Mouse (Mus musculus): ENCODE data around the gene Nfib. TPM values are rescaled to one million over a fixed set of nuclear protein-coding genes. Genes with fewer than 3 reads are reported as not detected.

The Nfib gene
- polyA plus RNA-seq, 1 experiment from 2014 or later: 164 TPM

DNA sequence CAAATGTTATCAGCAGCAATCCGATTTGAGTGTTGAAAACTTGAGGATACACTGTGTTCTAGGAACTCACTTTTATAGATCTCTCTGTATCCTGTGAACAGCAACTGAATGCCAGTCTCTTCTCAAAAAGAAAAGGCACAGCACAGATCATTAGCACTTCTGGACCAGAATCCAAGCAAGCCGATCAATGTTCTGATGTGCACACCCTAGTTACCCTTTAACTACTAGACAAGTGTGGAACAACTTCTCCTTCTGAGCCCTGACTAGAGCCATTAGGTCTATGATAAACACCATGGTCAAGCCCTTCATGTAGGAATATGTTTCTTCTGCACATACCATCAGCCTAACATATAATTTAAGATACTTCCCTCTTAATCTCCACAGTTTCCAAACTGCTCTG, 219.6 kb downstream of the Nfib start:
- Histone ChIP-seq H3K27ac (ENCODE audit: low read depth, low read length) (no peak overlapping the region), H3K9ac (ENCODE audit: low read length) (no peak overlapping the region), H3K9me3 (replicated peaks; ENCODE audit: control insufficient read depth, low read length) (no peaks in the 10 kb centered on the region), H3K4me2 (ENCODE audit: low read length) (no peak overlapping the region), H3K4me1 (ENCODE audit: control insufficient read depth, insufficient read depth, low read length) (peaks cover 19% of the 10 kb centered on the region), H3K4me3 (ENCODE audit: low read depth, low read length) (no peak overlapping the region), H3K27me3 (replicated peaks; ENCODE audit: control insufficient read depth, insufficient read depth, low read length) (no peaks in the 10 kb centered on the region), H3K36me3 (ENCODE audit: control insufficient read depth, insufficient read depth, low read length) (peaks cover 13% of the 10 kb centered on the region)
- DNase-seq (ENCODE audit: low spot score): no peak
- ATAC-seq: no peak
- WGBS: 85% methylated on average over 2 of the region's 2 CpGs

DNA sequence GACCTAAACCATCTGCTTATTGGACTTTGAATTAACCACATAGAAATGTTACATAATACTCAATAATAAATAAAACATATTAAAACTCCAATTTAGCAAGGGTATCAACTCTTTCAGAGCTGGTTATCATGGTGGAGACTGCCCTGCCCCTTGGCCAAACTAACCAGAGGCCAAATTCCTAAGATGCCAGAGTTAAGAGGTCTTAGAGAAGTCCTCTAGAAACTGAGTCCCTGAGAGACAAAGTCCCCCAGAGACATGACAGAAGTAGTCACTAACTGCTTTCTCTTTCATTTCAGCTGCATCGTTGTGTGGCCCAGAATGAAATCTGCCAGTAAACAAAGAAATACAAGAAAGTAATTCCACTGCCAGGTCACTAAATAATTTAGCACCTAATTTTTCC, 221.7 kb downstream of the Nfib start:
- Histone ChIP-seq H3K9me3 (replicated peaks; ENCODE audit: control insufficient read depth, low read length) (no peaks in the 10 kb centered on the region), H3K27me3 (replicated peaks; ENCODE audit: control insufficient read depth, insufficient read depth, low read length) (no peaks in the 10 kb centered on the region), H3K27ac (ENCODE audit: low read depth, low read length) (no peak overlapping the region), H3K36me3 (ENCODE audit: control insufficient read depth, insufficient read depth, low read length) (peaks cover 13% of the 10 kb centered on the region), H3K4me1 (ENCODE audit: control insufficient read depth, insufficient read depth, low read length) (peaks cover 15% of the 10 kb centered on the region; the same call in 1 of the 2 replicates), H3K9ac (ENCODE audit: low read length) (no peak overlapping the region), H3K4me3 (ENCODE audit: low read depth, low read length) (no peak overlapping the region), H3K4me2 (ENCODE audit: low read length) (no peak overlapping the region)
- no peak for ATAC-seq
- WGBS: 50% methylated on average over 1 of the region's 1 CpGs
- DNase-seq (ENCODE audit: low spot score): no peak

DNA sequence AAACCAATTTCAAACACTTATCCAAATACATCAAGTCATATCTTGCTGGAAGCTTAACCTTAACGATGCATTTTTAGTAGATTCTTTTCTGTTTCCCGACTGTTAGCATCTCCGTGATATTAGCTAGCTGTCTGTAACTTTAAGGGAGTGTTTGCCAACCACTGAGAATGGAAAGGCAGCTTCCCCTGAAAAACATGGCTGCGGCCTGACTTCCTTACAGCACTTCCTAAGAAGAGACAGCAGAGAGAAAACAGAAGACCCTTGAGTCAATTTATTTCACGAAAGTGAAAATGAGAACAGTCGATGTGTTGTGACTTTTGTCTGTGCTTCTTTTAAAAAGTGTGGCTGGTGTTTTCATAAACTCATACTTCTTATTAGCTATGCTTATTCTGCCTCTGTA, 222.3 kb downstream of the Nfib start:
- ATAC-seq (no peak), DNase-seq (ENCODE audit: low spot score) (no peak)
- Histone ChIP-seq H3K4me3 (ENCODE audit: low read depth, low read length) (no peak overlapping the region), H3K9me3 (replicated peaks; ENCODE audit: control insufficient read depth, low read length) (no peaks in the 10 kb centered on the region), H3K27ac (ENCODE audit: low read depth, low read length) (no peak overlapping the region), H3K27me3 (replicated peaks; ENCODE audit: control insufficient read depth, insufficient read depth, low read length) (no peaks in the 10 kb centered on the region), H3K9ac (ENCODE audit: low read length) (no peak overlapping the region), H3K4me2 (ENCODE audit: low read length) (no peak overlapping the region), H3K36me3 (ENCODE audit: control insufficient read depth, insufficient read depth, low read length) (peaks cover 13% of the 10 kb centered on the region), H3K4me1 (ENCODE audit: control insufficient read depth, insufficient read depth, low read length) (peaks cover 15% of the 10 kb centered on the region; the same call in 1 of the 2 replicates)
- WGBS: 72% methylated on average over 6 of the region's 6 CpGs

DNA sequence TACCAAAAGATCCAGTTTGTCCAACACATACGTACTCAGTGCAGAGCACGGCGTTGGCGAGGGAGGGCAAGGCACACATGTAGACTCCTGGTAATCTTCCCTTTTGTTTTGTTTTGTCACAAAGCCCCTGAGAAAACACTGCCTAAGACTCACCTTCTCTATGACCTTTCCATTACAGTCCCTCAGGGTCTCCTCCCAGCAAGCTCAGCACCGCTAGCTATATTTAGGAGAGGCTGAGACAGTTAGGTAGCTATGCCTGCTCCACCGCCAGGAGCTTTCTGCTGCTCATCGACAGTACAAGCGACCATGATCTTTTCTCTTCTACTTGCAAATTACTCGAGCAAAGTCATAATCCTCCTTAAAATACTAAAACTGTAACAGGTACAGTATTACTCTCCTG, 224.9 kb downstream of the Nfib start:
- H3K9ac ChIP-seq (ENCODE audit: low read length): no peak overlapping the region
- no peak overlapping the region for H3K4me3 ChIP-seq (ENCODE audit: low read depth, low read length)
- H3K36me3 ChIP-seq (ENCODE audit: control insufficient read depth, insufficient read depth, low read length): peaks cover under 1% of the 10 kb centered on the region
- H3K4me1 ChIP-seq (ENCODE audit: control insufficient read depth, insufficient read depth, low read length): peaks cover 13% of the 10 kb centered on the region; the same call in 1 of the 2 replicates
- no peak for ATAC-seq
- no peak for DNase-seq (ENCODE audit: low spot score)
- no peak overlapping the region for H3K4me2 ChIP-seq (ENCODE audit: low read length)
- H3K9me3 ChIP-seq (replicated peaks; ENCODE audit: control insufficient read depth, low read length): no peaks in the 10 kb centered on the region
- no peaks in the 10 kb centered on the region for H3K27me3 ChIP-seq (replicated peaks; ENCODE audit: control insufficient read depth, insufficient read depth, low read length)
- 85% methylated on average over 9 of the region's 9 CpGs for WGBS
- no peak overlapping the region for H3K27ac ChIP-seq (ENCODE audit: low read depth, low read length)

DNA sequence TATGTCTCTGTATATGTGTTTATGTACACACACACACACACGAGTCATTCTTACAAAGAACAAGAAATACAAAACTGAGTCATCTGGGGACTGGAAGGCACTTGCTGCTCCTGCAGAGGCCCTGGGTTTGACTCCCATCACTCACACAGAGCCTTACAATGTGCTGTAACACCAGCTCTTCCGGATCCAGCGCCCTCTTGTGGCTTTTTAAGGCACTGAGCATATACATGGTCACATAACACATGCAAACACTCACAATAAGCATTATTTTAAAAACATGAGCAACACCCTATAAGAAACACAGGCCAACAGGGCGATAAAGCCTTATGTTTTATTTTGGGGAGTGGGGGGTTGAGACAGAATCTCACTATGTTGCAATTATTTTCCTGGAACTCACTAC, 226.2 kb downstream of the Nfib start:
- H3K4me1 ChIP-seq (ENCODE audit: control insufficient read depth, insufficient read depth, low read length): peaks cover 9% of the 10 kb centered on the region
- 68% methylated on average over 4 of the region's 4 CpGs for WGBS
- H3K27me3 ChIP-seq (replicated peaks; ENCODE audit: control insufficient read depth, insufficient read depth, low read length): no peaks in the 10 kb centered on the region

DNA sequence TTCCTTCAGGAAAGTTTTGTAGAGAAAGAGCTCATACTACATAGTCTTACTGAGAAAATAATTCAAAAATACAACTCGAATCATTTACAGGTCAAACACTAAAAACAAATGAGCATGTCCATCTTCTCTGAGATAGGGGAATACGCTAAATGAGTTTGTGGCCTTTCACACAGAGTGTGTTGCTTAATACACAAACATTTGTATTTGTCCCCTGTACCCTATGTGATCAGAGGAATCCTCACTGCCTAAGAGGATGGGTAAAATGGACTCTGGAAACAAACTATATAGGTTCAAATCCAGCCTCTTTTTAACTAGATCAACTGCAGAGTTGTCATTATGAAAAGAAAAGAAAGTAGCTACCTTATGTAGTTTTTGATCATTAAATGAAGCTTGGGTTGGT, 227.8 kb downstream of the Nfib start:
- Histone ChIP-seq H3K27ac (ENCODE audit: low read depth, low read length) (no peak overlapping the region), H3K4me1 (ENCODE audit: control insufficient read depth, insufficient read depth, low read length) (peaks cover 13% of the 10 kb centered on the region), H3K27me3 (replicated peaks; ENCODE audit: control insufficient read depth, insufficient read depth, low read length) (no peaks in the 10 kb centered on the region), H3K4me2 (ENCODE audit: low read length) (no peak overlapping the region), H3K36me3 (ENCODE audit: control insufficient read depth, insufficient read depth, low read length) (no peaks in the 10 kb centered on the region), H3K4me3 (ENCODE audit: low read depth, low read length) (no peak overlapping the region), H3K9ac (ENCODE audit: low read length) (no peak overlapping the region), H3K9me3 (replicated peaks; ENCODE audit: control insufficient read depth, low read length) (no peaks in the 10 kb centered on the region)
- 91% methylated on average over 2 of the region's 2 CpGs for WGBS
- ATAC-seq (no peak), DNase-seq (ENCODE audit: low spot score) (no peak)

More for the DNA sequence above, 226.2 kb downstream of the Nfib start:
- Histone ChIP-seq H3K9ac (ENCODE audit: low read length) (no peak overlapping the region), H3K9me3 (replicated peaks; ENCODE audit: control insufficient read depth, low read length) (no peaks in the 10 kb centered on the region), H3K4me3 (ENCODE audit: low read depth, low read length) (no peak overlapping the region), H3K36me3 (ENCODE audit: control insufficient read depth, insufficient read depth, low read length) (no peaks in the 10 kb centered on the region), H3K4me2 (ENCODE audit: low read length) (no peak overlapping the region), H3K27ac (ENCODE audit: low read depth, low read length) (no peak overlapping the region)
- DNase-seq (ENCODE audit: low spot score) (no peak), ATAC-seq (no peak)

DNA sequence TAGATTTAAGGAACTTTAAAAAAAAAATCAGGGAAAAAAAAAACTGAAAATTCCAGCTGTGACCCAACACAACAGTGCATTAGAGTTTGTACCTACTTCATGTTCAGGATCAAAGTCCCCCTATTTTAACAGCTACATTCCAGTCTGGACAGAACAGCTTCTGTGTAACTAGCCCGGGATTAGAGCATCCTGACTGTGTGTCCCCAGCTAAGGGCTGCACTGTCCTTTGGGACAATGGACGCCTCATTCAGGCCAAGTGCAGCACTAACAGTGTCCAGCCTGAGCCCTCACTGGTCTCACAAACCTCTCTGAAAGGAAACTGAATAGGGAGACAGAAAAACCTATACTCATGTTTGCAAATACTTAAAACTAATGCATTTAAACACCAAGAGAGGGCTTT, 229.1 kb downstream of the Nfib start:
- Histone ChIP-seq H3K27me3 (replicated peaks; ENCODE audit: control insufficient read depth, insufficient read depth, low read length) (no peaks in the 10 kb centered on the region), H3K9me3 (replicated peaks; ENCODE audit: control insufficient read depth, low read length) (no peaks in the 10 kb centered on the region), H3K27ac (ENCODE audit: low read depth, low read length) (no peak overlapping the region), H3K9ac (ENCODE audit: low read length) (no peak overlapping the region), H3K4me3 (ENCODE audit: low read depth, low read length) (no peak overlapping the region), H3K36me3 (ENCODE audit: control insufficient read depth, insufficient read depth, low read length) (no peaks in the 10 kb centered on the region), H3K4me1 (ENCODE audit: control insufficient read depth, insufficient read depth, low read length) (peaks cover 17% of the 10 kb centered on the region), H3K4me2 (ENCODE audit: low read length) (no peak overlapping the region)
- ATAC-seq (no peak), DNase-seq (ENCODE audit: low spot score) (no peak)
- 45% methylated on average over 2 of the region's 2 CpGs for WGBS

DNA sequence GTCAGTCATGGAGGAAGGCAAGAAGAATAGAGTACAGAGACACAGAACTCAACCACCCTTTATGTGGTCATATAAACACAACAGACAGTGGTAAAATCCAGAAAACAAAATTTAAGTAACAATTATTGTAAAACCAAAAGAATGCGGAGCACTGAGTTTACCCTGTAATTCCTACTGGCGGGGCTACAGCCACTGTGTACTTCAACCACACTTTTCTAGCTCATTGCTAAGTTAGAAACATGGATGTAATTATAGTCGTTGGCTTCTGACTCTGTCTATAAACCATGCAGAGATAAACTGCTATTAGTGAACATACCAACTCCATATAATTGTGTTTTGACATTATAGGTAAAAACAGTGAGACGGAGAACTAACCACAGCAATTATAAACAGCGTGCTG, 231.2 kb downstream of the Nfib start:
- DNase-seq (ENCODE audit: low spot score) (no peak), ATAC-seq (no peak)
- no peak overlapping the region for H3K27ac ChIP-seq (ENCODE audit: low read depth, low read length)
- no peaks in the 10 kb centered on the region for H3K27me3 ChIP-seq (replicated peaks; ENCODE audit: control insufficient read depth, insufficient read depth, low read length)
- no peak overlapping the region for H3K9ac ChIP-seq (ENCODE audit: low read length)
- no peaks in the 10 kb centered on the region for H3K9me3 ChIP-seq (replicated peaks; ENCODE audit: control insufficient read depth, low read length)
- no peak overlapping the region for H3K4me2 ChIP-seq (ENCODE audit: low read length)
- H3K4me1 ChIP-seq (ENCODE audit: control insufficient read depth, insufficient read depth, low read length): peaks cover 25% of the 10 kb centered on the region
- H3K36me3 ChIP-seq (ENCODE audit: control insufficient read depth, insufficient read depth, low read length): no peaks in the 10 kb centered on the region
- H3K4me3 ChIP-seq (ENCODE audit: low read depth, low read length): no peak overlapping the region
- 76% methylated on average over 5 of the region's 5 CpGs for whole genome bisulfite sequencing

DNA sequence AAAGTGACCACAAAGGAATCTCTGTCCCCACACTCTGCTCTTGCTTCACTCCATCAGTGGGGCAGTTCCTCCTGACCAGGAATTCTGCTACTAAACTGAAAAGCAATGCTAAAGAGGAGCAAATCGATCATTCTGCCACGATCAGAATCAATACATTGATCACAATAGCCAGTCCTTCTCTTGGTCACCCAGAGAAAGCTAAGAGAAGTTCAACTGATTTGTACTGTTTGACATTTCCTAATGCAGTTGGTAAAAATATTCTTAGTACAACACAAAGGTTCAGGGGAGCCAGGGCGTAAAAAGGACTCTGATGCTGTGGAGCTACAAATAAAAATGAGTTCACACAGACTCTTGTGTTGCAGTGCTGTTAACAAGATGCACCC, 234.6 kb downstream of the Nfib start:
- Histone ChIP-seq H3K9me3 (replicated peaks; ENCODE audit: control insufficient read depth, low read length) (no peaks in the 10 kb centered on the region), H3K4me3 (ENCODE audit: low read depth, low read length) (no peak overlapping the region), H3K27me3 (replicated peaks; ENCODE audit: control insufficient read depth, insufficient read depth, low read length) (no peaks in the 10 kb centered on the region), H3K4me1 (ENCODE audit: control insufficient read depth, insufficient read depth, low read length) (peaks cover 47% of the 10 kb centered on the region), H3K27ac (ENCODE audit: low read depth, low read length) (no peak overlapping the region; the same call in 1 of the 2 replicates), H3K36me3 (ENCODE audit: control insufficient read depth, insufficient read depth, low read length) (no peaks in the 10 kb centered on the region), H3K9ac (ENCODE audit: low read length) (no peak overlapping the region), H3K4me2 (ENCODE audit: low read length) (no peak overlapping the region)
- no peak for DNase-seq (ENCODE audit: low spot score)
- 88% methylated on average over 3 of the region's 3 CpGs for whole genome bisulfite sequencing
- ATAC-seq: no peak

Measured in forebrain, embryonic 14.5 days (tissue).